Mouse (Mus musculus) C2C12 (cell line): ENCODE measurements around the gene Uap1l1.

ENCODE experiments used
- CEBPB ChIP-seq: IDR thresholded peaks from one replicate; pipeline ENCODE4 v1.6.1; 2011; ENCODE audit warnings: low read depth, mild to moderate bottlenecking, control low read depth, moderate library complexity
- CTCF ChIP-seq: IDR thresholded peaks from one replicate; pipeline ENCODE4 v1.5.1; 2011; ENCODE audit not compliant: control insufficient read depth, insufficient read depth, insufficient read length
- MAX ChIP-seq: IDR thresholded peaks from one replicate; pipeline ENCODE4 v1.6.1; 2011; ENCODE audit warnings: mild to moderate bottlenecking, control low read depth
- MYOG ChIP-seq: IDR thresholded peaks from one replicate; pipeline ENCODE4 v1.6.1; 2011; ENCODE audit not compliant: control insufficient read depth, insufficient read length; ENCODE audit errors: extremely low read depth
- USF1 ChIP-seq: IDR thresholded peaks from one replicate; pipeline ENCODE4 v1.6.1; 2011; ENCODE audit warnings: low read depth, mild to moderate bottlenecking, control low read depth, moderate library complexity

DNA sequence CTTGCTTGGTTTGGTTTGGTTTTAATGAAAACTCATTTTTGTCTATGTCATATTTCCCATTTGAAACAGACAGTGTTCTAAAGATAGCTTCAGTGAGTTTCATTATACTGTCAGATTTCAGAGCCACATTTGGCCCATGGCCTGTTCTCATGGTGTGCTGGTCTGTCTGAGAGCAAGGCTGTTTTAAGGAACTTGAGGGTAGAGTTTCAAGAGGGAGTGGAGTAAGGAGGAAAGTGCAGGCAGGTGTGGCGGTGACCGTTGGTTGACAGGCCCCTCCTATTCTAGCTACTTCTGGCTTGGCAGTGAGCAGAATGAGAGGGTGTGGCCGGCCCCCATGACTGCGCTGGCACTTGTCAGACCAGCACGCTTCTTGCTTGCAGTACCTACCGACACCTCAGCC is 27.2 kb downstream of the Uap1l1 start:
- no peak for TF ChIP-seq CTCF
- no peak for TF ChIP-seq USF1
- no peak for TF ChIP-seq MAX
- TF ChIP-seq CEBPB = no peak
- TF ChIP-seq MYOG = no peak
